Mouse (Mus musculus) cerebellum, adult 9-10 months (tissue): ENCODE measurements around the gene Fam120b.
"Not testable (repeated sequence)": the region's sequence is repeated elsewhere in the genome, so short reads cannot be mapped to it uniquely, and the experiment has no call there.

ENCODE experiments used
- DNase-seq: peaks from one replicate; pipeline ENCODE4 v3.0.0; 2022

Gene Fam120b

DNA sequence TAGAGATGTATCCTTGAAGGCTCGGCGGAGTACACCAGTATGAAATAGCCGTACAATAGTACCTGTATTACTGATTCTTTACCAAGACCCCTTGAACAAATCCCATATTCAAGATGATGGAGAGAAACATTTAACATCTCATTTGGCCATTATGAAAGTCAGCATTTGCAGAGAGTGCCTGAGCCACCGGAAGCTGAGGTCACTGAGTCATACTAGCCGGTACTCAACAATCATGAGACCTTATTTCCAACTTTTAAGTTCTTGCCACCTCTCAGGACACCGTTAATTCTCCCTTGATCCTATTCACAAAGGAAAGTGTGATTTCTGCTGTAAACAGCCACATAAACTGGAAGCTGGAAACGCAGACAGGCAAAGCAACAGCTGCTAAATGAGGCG, 44.1 kb downstream of the Fam120b start:
- DNase-seq = no peak

DNA sequence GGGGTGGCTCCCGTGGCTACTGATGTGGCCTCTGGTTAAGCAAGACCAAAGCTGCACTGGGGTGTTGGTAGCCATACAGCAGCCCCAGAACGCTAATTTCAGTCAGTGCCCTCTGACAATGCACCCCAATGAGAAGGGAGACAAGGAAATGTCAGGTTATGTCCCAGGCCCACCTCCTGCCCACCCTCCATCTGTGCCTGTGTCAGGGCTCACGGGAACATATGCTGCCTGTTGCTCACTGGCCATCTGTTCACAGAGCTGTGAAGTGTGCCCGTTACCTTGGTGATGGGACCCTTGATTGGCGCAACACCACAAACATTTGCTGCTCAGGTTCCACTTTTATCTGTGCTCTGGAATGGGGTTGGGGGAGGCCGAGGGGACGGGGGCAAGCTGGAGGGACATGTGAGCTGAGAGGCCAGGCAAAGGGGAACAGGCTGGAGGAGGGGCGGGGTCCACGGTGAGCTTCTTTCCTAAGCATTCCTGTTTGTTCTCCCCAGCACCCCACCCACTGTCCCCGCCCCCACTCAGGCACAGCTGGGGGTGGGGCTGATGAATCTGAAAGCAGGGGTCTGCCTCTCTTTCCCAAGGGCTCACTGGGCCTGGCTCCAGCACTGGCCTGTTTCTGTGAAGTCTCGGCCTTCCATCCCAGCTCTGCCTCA, 44.6 kb downstream of the Fam120b start:
- DNase-seq = peak; percentile 17

DNA sequence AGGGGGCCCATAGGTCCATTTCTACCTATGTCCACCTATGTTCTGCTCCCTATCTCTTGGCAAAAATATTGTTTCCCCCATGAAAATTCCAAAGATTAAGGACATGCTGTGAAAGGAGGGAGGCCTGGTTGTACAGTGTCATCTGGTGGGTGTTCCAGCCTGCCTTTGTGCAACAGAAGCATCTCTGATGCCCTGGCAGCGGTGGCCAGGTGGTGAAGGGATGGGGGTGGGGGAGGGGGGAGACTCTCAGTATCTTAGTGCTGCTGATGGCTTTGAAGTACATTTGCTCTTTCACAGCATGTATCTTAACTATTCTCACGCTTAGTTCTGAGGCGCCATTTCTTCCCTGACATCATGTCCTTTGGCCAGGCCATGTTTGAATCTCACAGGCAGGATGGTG, 49.4 kb downstream of the Fam120b start:
- DNase-seq = no peak

DNA sequence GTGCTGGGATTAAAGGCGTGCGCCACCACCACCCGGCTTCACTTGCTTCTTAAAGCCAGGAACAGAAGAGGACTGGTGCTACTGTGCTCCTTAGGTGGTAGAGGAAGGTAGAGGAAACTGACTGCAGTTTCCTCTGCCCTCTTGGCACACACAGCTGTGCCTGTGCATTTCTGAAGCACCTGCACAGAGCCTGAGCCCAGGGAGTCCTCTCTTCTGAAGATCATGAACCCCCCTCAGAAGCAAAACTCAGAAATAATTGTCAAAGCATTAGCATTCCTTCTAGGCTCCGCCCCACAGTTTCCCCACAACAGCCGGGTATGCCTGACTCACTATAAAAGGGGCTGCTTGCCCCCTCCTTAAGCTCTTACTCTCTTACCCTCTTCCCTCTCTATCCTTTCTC, 51.8 kb downstream of the Fam120b start:
- DNase-seq = no peak

DNA sequence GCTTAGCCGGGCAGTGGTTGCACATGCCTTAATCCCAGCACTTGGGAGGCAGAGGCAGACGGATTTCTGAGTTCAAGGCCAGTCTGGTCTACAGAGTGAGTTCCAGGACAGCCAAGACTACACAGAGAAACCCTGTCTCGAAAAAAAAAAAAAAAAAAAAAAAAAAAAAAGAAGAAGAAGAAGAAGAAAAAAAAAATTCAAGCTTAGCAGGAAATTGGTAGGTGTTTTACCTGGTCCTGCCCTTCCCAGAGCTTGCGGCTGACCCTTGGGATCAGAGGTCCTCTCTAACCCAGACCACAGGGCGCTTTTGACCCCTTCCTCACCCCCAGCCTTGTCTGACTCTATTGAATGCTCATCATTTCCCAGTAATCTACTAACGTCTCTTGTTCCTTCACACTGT, 53.1 kb downstream of the Fam120b start:
- DNase-seq = not testable (repeated sequence)

DNA sequence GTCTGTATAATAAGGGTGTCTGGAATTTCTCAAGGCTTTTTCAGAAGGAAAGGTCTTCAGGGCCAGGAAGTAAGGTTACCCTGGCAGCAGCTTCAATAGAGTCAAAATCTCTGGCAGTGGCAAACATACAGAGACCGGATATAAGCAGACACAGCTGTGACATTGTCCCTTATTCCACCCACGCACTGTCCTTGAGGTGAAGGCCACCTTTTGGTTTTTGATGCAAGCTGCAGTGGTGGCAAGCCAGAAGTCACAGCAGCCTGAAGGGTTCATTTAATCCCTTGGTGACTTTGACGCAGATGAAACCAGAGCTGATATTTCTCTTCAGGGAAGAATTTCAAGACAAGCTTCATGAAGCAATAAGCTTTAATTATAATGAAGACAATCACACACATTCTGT, 53.6 kb downstream of the Fam120b start:
- no peak for DNase-seq

DNA sequence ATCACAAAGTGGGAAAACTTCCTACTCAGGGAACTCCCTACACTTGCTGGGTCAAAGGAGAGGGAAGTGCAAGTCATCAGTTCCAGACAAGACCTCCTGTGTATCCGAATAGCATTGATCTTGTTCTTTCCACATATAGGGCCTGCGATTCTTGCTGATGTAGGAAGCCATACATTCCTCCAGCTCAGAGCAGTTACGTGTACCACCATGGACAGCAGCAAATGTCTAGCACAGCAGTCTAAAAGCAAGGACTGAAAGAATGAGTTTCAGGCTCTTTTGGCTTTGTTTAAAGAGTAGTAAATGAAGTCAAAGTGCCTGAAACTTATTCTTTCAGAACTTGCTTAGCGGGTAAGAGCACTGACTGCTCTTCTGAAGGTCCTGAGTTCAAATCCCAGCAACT, 59.2 kb downstream of the Fam120b start:
- DNase-seq = no peak

DNA sequence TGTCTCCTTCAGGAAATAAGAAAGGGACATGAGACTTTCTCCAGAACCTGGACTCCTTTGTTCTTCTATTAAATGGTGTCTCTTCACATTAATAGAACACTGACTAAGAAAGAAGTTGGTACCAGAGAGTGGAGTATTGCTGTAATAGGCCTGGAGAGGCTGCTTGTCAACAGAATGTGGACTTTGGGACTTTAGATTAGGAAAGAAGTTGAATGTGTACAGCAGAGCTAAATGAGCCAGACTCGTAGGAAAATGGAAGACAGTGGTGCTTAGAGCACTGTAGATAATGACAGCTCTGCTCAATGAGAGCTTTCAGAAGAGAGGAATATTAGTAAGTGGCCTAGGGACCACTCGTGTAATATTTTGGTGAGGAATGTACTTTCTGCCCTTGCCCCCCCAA, 60.6 kb downstream of the Fam120b start:
- no peak for DNase-seq

DNA sequence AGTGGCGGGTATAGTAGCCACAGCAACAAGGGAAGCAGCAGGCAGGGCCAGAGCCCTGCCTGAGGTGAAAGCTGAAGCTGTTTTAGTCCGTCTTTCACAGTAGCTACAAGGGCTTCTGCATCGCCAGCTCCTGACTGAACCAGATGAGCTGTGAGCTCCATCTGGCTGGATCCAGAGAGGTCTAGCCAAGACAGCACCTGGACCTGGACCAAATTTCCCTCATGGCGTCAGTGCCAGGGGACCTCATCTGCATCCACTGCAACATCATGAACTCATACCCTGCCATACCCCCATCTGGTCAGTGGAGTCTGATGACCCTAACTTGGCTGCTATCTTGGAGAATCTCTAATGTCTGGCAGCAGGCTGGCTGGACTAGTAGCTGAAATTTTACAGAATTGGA, 63.8 kb downstream of the Fam120b start:
- DNase-seq = no peak

DNA sequence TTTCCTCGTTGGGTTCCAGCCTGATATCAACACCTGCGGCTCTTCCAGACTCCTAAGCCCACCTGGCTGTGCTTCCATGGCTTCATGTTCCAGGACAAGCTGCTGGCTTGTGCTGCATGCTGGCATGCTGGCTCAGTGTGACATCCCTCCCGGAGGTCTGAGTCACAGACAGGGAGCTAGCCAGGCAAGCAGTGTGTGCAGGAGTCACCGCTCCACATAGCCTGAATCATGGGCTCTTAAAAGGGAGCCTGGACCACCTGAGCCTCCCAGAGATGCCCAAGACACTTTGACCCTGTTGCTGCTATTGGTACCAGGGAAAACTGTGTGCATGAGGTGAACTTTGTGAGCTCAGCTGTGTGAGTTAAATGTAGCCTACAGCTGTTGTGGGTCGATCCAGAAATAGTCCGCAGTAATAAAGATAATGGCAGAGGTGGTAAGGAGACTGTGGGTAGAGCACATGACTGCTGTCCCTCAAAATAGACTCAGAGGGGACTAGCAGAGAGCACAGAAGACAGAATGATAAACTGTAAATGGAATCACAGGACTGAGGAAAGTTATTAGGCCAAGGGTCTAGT, 66.0 kb downstream of the Fam120b start:
- DNase-seq = no peak

DNA sequence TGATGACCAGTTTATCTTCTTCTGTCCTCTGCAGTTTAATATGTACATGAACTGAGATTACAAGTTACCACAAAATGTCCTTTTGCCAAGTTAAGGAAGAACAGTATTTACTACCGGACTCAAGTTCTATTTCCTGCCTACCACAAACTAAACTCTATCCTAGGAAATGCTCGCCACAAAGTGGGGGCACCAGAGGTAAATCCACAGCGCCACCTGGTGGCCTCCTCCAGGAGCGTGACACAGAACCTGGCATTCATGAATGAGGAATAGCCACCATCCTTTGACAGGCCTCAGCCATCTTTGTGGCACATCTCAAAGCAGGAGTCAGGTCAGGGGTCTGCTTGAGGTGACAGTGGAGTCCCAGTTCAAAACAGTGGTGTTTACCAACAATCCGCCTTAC, 71.7 kb downstream of the Fam120b start:
- DNase-seq = peak; percentile 46

DNA sequence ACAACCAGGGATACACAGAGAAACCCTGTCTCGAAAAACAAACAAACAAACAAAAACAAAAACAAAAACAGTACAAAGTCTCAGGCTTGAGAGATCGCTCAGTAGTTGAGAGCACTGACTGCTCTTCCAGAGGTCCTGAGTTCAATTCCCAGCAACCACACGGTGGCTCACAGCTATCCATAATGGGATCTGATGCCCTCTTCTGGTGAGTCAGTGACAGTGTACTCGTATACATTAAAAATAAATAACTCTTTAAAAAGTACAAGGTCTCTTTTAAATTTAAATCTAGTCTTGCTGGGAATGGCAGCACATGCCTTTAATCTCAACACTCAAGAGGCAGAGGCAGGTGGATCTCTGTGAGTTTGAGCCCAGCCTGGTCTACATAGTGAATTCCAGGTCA, 76.7 kb downstream of the Fam120b start:
- no peak for DNase-seq
